Mouse (Mus musculus): Measurements from ENCODE around the gene Sh2d3c.

- TF ChIP-seq CTCF (IDR thresholded peaks at IDR 0.05; ENCODE audit: borderline replicate concordance, extremely low read depth, insufficient read depth, insufficient read length) (no peak), POLR2A (IDR thresholded peaks at IDR 0.05; ENCODE audit: borderline replicate concordance, extremely low read depth, insufficient read depth, insufficient read length, poor library complexity, severe bottlenecking) (no peak)
Measured at GRCm38 (mm10) chr2:32712108-32712551, 8.7 kb upstream of the Sh2d3c start.
